Mouse (Mus musculus): ENCODE measurements around the gene Akr1b7. TPM values are rescaled to one million over a fixed set of nuclear protein-coding genes. Genes with fewer than 3 reads are reported as not detected.
A peak's percentile ranks its signal among the peaks of the same experiment; 100 is the strongest.
"Not testable (repeated sequence)": the region's sequence is repeated elsewhere in the genome, so short reads cannot be mapped to it uniquely, and the experiment has no call there.

The Akr1b7 gene
- polyA plus RNA-seq, 2 experiments: 0.05 TPM; not detected in 1

DNA sequence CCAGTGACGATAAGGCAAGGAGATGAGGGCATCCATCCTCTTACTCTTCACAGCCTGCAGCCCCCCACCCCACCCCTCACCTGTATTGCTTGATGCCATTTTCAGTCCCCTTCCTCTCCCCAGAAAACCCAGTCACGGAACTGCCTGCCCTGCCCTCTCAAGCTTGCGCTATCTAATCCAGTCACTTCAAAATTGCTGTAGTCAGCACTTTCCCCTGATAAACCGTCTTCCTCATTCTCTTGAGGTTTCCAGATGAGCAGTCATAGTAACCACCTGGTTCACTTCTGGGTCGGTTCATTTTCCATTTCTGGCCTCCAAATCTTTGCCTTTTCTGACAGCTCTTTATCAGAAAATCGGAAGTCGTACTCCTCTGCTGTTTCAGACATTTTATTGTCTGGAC lies 38.3 kb upstream of the Akr1b7 start:
- no peak overlapping the region for H3K9ac ChIP-seq (ENCODE audit: low read depth, low read length, severe bottlenecking)
- H3K4me3 ChIP-seq (replicated peaks; ENCODE audit: low read length): no peak overlapping the region
- no peak for TF ChIP-seq POLR2A (IDR thresholded peaks at IDR 0.05; ENCODE audit: borderline replicate concordance, extremely low read depth, insufficient read depth, insufficient read length)
- ATAC-seq (ENCODE audit: low FRiP score, low read depth) (no peak), DNase-seq (ENCODE audit: low spot score) (no peak)
- H3K27me3 ChIP-seq (ENCODE audit: control insufficient read depth, insufficient read depth, low read length): no peaks in the 10 kb centered on the region
- H3K4me1 ChIP-seq (ENCODE audit: control insufficient read depth, insufficient read depth, low read length): 0 out of 2 replicates have a peak, but pooled peaks cover 2% of the 10 kb centered on the region
- no peak overlapping the region for H3K4me2 ChIP-seq (replicated peaks; ENCODE audit: low read depth, low read length, severe bottlenecking)
- no peaks in the 10 kb centered on the region for H3K9me3 ChIP-seq (ENCODE audit: control insufficient read depth, low read length)
- WGBS: 80% methylated on average over 7 of the region's 7 CpGs
- H3K36me3 ChIP-seq (ENCODE audit: control insufficient read depth, insufficient read depth, low read length): no peaks in the 10 kb centered on the region
- H3K27ac ChIP-seq (replicated peaks; ENCODE audit: low read depth, low read length): no peak overlapping the region

DNA sequence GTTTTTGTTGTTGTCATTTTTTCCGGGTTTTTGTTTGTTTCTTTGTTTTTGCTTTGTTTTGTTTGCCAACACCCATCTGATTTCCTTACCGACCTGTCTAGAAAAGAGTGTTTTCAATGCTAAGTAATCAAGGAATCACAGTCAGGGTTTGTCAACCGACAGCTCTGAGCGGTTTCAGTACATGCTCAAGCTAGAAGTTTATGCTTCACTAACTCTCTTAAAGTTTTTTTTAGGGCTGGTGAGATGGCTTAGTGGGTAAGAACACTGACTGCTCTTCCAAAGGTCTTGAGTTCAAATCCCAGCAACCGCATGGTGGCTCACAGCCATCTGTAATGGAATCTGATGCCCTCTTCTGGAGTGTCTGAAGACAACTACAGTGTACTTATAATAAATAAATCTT lies 36.2 kb upstream of the Akr1b7 start:
- ATAC-seq (ENCODE audit: low FRiP score, low read depth); H3K9me3 ChIP-seq (ENCODE audit: control insufficient read depth, low read length); H3K27me3 ChIP-seq (ENCODE audit: control insufficient read depth, insufficient read depth, low read length); H3K9ac ChIP-seq (ENCODE audit: low read depth, low read length, severe bottlenecking); DNase-seq (ENCODE audit: low spot score); H3K4me3 ChIP-seq (replicated peaks; ENCODE audit: low read length); H3K36me3 ChIP-seq (ENCODE audit: control insufficient read depth, insufficient read depth, low read length); H3K4me2 ChIP-seq (replicated peaks; ENCODE audit: low read depth, low read length, severe bottlenecking); H3K4me1 ChIP-seq (ENCODE audit: control insufficient read depth, insufficient read depth, low read length); H3K27ac ChIP-seq (replicated peaks; ENCODE audit: low read depth, low read length): not testable (repeated sequence)
- 83% methylated on average over 5 of the region's 5 CpGs for WGBS

DNA sequence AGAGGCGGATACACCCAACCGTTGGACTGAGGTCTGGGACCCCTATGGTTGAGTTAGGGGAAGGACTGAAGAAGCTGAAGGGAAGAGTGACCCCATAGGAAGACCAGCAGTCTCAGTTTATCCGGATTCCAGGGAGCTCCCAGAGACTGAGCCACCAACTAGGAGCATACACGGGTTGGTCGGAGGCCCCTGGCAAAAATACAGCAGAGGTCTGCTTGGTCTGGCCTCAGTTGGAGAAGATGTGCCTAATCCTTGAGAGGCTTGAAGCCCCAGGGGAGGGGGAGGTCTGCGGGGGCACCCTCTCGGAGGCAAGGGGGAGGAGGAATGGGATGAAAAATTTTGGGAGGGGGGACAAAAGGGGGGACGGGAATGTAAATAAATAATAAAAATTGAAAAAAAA lies 28.7 kb upstream of the Akr1b7 start:
- ATAC-seq (ENCODE audit: low FRiP score, low read depth) (no peak), DNase-seq (ENCODE audit: low spot score) (no peak)
- Histone ChIP-seq H3K4me3 (replicated peaks; ENCODE audit: low read length) (no peak overlapping the region), H3K27ac (replicated peaks; ENCODE audit: low read depth, low read length) (no peak overlapping the region), H3K4me2 (replicated peaks; ENCODE audit: low read depth, low read length, severe bottlenecking) (no peak overlapping the region), H3K27me3 (ENCODE audit: control insufficient read depth, insufficient read depth, low read length) (no peaks in the 10 kb centered on the region), H3K4me1 (ENCODE audit: control insufficient read depth, insufficient read depth, low read length) (no peaks in the 10 kb centered on the region), H3K9me3 (ENCODE audit: control insufficient read depth, low read length) (no peaks in the 10 kb centered on the region), H3K9ac (ENCODE audit: low read depth, low read length, severe bottlenecking) (no peak overlapping the region), H3K36me3 (ENCODE audit: control insufficient read depth, insufficient read depth, low read length) (no peaks in the 10 kb centered on the region)
- 56% methylated on average over 8 of the region's 8 CpGs for WGBS
- TF ChIP-seq POLR2A (IDR thresholded peaks at IDR 0.05; ENCODE audit: borderline replicate concordance, extremely low read depth, insufficient read depth, insufficient read length): no peak

DNA sequence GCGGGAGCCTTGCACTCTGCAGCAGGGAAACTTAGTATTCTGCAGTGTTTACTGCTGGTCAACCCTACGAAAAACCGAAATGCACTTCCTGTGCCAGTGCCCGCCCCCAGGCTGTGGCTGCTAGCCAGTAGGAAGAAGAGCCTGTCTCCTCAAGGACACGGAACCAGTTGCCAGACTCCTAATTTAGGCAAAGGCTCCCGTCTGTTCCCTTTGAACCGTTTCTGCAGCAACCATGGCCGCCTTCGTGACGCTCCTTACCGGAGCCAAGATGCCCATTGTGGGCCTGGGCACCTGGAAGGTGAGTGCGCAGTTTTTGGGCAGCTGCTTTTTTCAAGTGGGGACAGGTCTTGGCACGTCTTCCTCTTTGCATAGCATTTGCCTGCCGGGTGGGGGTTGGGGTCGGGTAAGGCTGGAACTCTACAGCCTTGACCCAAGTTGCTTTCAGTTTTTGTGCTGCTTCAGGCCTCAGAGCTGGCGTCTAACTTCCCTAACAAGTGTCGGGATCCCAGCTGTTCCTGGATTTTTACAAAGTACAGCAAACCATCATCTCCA lies 27.9 kb upstream of the Akr1b7 start, which contains the start of gene Akr1b10:
Gene Akr1b10 (plus strand): TSS at position 109 of the 552 bp plus-strand sequence.
- H3K36me3 ChIP-seq (ENCODE audit: control insufficient read depth, insufficient read depth, low read length): no peaks in the 10 kb centered on the region
- H3K4me3 ChIP-seq (replicated peaks; ENCODE audit: low read length): peak within 1 kb of the TSS; percentile 42
- under 1% methylated on average over 17 of the region's 17 CpGs for WGBS
- no peaks in the 10 kb centered on the region for H3K27me3 ChIP-seq (ENCODE audit: control insufficient read depth, insufficient read depth, low read length)
- TF ChIP-seq POLR2A (IDR thresholded peaks at IDR 0.05; ENCODE audit: borderline replicate concordance, extremely low read depth, insufficient read depth, insufficient read length): no peak
- DNase-seq (ENCODE audit: low spot score): peak; percentile 17
- H3K9me3 ChIP-seq (ENCODE audit: control insufficient read depth, low read length): no peaks in the 10 kb centered on the region
- peak within 1 kb of the TSS; percentile 49 for H3K9ac ChIP-seq (ENCODE audit: low read depth, low read length, severe bottlenecking)
- H3K4me2 ChIP-seq (replicated peaks; ENCODE audit: low read depth, low read length, severe bottlenecking): peak within 1 kb of the TSS; percentile 68
- ATAC-seq (ENCODE audit: low FRiP score, low read depth): peak; percentile 37; the same call in 1 of the 2 replicates
- no peaks in the 10 kb centered on the region for H3K4me1 ChIP-seq (ENCODE audit: control insufficient read depth, insufficient read depth, low read length)
- H3K27ac ChIP-seq (replicated peaks; ENCODE audit: low read depth, low read length): peak within 1 kb of the TSS; percentile 41; the same call in 1 of the 2 replicates

DNA sequence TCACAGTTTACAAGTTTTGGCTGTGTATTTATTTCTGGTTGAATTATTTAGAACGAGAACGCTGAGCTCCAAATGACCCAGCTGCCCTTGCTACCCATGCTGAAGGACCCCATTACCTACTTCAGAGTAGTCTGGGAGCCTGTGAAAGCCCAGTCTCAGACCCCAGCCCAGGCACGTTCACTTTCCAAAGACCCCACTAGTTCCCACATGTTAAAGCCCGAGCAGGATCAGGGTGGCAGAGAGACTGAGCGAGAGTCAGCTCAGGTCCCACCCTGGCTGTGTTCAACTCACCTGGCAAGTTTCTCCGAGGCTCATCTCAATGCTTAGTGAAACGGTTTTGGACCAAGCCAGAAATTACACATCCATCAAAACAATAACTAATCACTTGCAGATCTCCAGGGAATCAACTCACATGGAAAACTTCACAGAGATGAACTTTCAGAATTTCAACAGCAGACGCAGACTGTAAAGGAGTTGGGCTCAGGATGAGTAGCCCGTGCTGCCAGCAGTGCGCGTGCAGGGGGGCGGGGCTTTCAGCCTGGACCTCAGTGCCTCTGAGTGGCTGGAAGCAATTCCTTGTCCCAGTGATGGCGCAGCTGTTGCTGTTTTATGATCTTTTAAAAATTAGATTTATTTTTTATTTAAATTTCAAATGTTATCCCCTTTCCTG lies 27.3 kb upstream of the Akr1b7 start:
- Histone ChIP-seq H3K27me3 (ENCODE audit: control insufficient read depth, insufficient read depth, low read length) (no peaks in the 10 kb centered on the region), H3K4me1 (ENCODE audit: control insufficient read depth, insufficient read depth, low read length) (no peaks in the 10 kb centered on the region), H3K9me3 (ENCODE audit: control insufficient read depth, low read length) (no peaks in the 10 kb centered on the region), H3K9ac (ENCODE audit: low read depth, low read length, severe bottlenecking) (peak overlapping the region; percentile 49), H3K27ac (replicated peaks; ENCODE audit: low read depth, low read length) (peak overlapping the region; percentile 41; the same call in 1 of the 2 replicates), H3K36me3 (ENCODE audit: control insufficient read depth, insufficient read depth, low read length) (no peaks in the 10 kb centered on the region; the same call in 1 of the 2 replicates), H3K4me3 (replicated peaks; ENCODE audit: low read length) (peak overlapping the region; percentile 42), H3K4me2 (replicated peaks; ENCODE audit: low read depth, low read length, severe bottlenecking) (peak overlapping the region; percentile 68)
- WGBS: under 1% methylated on average over 13 of the region's 13 CpGs
- no peak for TF ChIP-seq POLR2A (IDR thresholded peaks at IDR 0.05; ENCODE audit: borderline replicate concordance, extremely low read depth, insufficient read depth, insufficient read length)
- DNase-seq (ENCODE audit: low spot score) (peak; percentile 53), ATAC-seq (ENCODE audit: low FRiP score, low read depth) (peak; percentile 57; the same call in 1 of the 2 replicates)

Measured in limb, embryonic 14.5 days (tissue).